Mouse (Mus musculus): ENCODE results near the gene Rnf216.

- TF ChIP-seq POLR2A (IDR thresholded peaks at IDR 0.05; ENCODE audit: extremely low read depth, insufficient read depth, low read length) = no peak
- no peak for TF ChIP-seq CTCF (IDR thresholded peaks at IDR 0.05; ENCODE audit: extremely low read depth, insufficient read depth, low read length)
Observed at GRCm38 (mm10) chr5:142953641-142954040, 159.2 kb downstream of the Rnf216 start.

Data from cortical plate, adult 2 months (tissue).